Mouse (Mus musculus) forebrain, embryonic 16.5 days (tissue): ENCODE measurements around the gene Tmprss3. TPM values are rescaled to one million over a fixed set of nuclear protein-coding genes. Genes with fewer than 3 reads are reported as not detected.

Experiments used
- ATAC-seq: fragments of 200-750 bp; cut with Nextera tagmentation; 2 replicates; pipeline ENCODE4 v1.8.0; 2017; ENCODE audit warnings: mild to moderate bottlenecking, moderate library complexity
- H3K27ac ChIP-seq: fragments of 300-500 bp; sonication (generic); 2 replicates; pipeline ENCODE4 v1.5.1; 2014; ENCODE audit warnings: low read length, control low read depth
- H3K27me3 ChIP-seq: fragments of 300-500 bp; sonication (generic); replicated peaks from 2 replicates; pipeline ENCODE4 v1.6.1; 2014; ENCODE audit warnings: low read length; ENCODE audit not compliant: control insufficient read depth, insufficient read depth
- H3K36me3 ChIP-seq: fragments of 300-500 bp; sonication (generic); 2 replicates; pipeline ENCODE4 v1.6.1; 2014; ENCODE audit not compliant: control insufficient read depth, insufficient read depth
- H3K4me1 ChIP-seq: fragments of 300-500 bp; sonication (generic); replicated peaks from 2 replicates; pipeline ENCODE4 v1.6.1; 2014; ENCODE audit warnings: low read length; ENCODE audit not compliant: control insufficient read depth, insufficient read depth
- H3K4me2 ChIP-seq: fragments of 300-500 bp; sonication (generic); 2 replicates; pipeline ENCODE4 v1.6.1; 2014; ENCODE audit warnings: mild to moderate bottlenecking, low read length, control low read depth
- H3K4me3 ChIP-seq: fragments of 300-500 bp; sonication (generic); replicated peaks from 2 replicates; pipeline ENCODE4 v1.5.1; 2014; ENCODE audit warnings: mild to moderate bottlenecking, low read length, control low read depth
- H3K9ac ChIP-seq: fragments of 300-500 bp; sonication (generic); replicated peaks from 2 replicates; pipeline ENCODE4 v1.6.1; 2014; ENCODE audit warnings: low read depth, low read length, control low read depth
- H3K9me3 ChIP-seq: fragments of 300-500 bp; sonication (generic); 2 replicates; pipeline ENCODE4 v1.6.1; 2016; ENCODE audit warnings: low read length; ENCODE audit not compliant: control insufficient read depth
- WGBS: fragments of 180-500 bp; shearing (Covaris S2); extraction: QIAGEN DNeasy Blood & Tissue Kit; methylation state at CpG from one replicate; pipeline ENCODE4 v1.1.7; 2014; 5-methylcytosine and 5-hydroxymethylcytosine counted together
- polyA plus RNA-seq: library from polyadenylated mRNA; unstranded; fragments of >200 nt; fragmentation: Nextera tagmentation; extraction: Ambion mirVana; gene quantifications from 2 replicates; pipeline ENCODE4 v1.2.1, GENCODE M21; 2015

The Tmprss3 gene
- polyA plus RNA-seq, 1 experiment from 2014 or later = not detected

DNA sequence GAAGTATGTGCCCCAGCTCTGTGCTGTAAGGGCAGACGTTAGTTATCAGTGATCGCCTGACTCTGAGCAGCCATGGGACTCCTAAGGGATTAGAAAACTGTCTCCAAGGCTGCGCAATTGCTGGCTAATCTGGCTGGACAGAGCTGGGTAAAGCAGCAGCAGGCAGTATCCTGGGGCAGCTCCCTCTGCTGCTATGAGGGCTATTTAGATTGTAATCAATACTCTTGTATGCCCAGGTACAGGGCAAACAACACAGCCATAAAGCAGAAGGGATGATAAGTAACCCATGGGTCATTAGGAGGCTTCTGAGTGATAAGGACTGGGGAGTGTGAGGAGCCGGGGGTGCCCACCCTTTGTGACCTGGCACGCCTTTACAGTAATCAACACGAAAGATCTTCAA is 63.9 kb downstream of the Tmprss3 start:
- no peaks in the 10 kb centered on the region; the same call in 1 of the 2 replicates for H3K4me1 ChIP-seq
- no peak overlapping the region for H3K9ac ChIP-seq
- no peak overlapping the region for H3K4me2 ChIP-seq
- no peak for ATAC-seq
- WGBS = 87% methylated on average over 6 of the region's 6 CpGs
- H3K36me3 ChIP-seq = no peaks in the 10 kb centered on the region
- H3K9me3 ChIP-seq = no peaks in the 10 kb centered on the region
- H3K27ac ChIP-seq = no peak overlapping the region
- no peak overlapping the region for H3K4me3 ChIP-seq
- H3K27me3 ChIP-seq = no peaks in the 10 kb centered on the region

DNA sequence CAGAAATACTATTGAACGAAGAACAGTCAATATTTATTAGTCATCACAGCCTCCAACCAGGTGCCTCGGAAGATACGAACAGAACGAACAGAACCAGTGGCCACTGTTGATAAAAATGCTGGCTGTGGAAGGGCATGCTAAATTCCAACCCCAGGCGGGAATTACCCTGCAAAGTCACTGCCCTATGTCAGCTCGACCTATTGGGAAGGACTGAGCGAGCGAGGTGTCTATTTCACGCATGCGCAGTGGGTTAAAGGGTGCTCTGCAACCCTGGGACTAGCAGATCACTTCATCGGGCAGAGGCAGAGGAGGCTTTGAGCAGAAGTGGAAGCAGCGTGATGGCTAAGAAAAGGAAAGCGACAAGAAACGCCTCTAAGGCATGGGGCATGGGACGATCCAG is 65.0 kb downstream of the Tmprss3 start:
- no peaks in the 10 kb centered on the region for H3K9me3 ChIP-seq
- no peak overlapping the region for H3K27ac ChIP-seq
- no peak for ATAC-seq
- H3K9ac ChIP-seq = no peak overlapping the region
- no peak overlapping the region for H3K4me3 ChIP-seq
- no peak overlapping the region for H3K4me2 ChIP-seq
- H3K4me1 ChIP-seq = no peaks in the 10 kb centered on the region; the same call in 1 of the 2 replicates
- H3K36me3 ChIP-seq = no peaks in the 10 kb centered on the region
- no peaks in the 10 kb centered on the region for H3K27me3 ChIP-seq
- 86% methylated on average over 15 of the region's 15 CpGs for WGBS

DNA sequence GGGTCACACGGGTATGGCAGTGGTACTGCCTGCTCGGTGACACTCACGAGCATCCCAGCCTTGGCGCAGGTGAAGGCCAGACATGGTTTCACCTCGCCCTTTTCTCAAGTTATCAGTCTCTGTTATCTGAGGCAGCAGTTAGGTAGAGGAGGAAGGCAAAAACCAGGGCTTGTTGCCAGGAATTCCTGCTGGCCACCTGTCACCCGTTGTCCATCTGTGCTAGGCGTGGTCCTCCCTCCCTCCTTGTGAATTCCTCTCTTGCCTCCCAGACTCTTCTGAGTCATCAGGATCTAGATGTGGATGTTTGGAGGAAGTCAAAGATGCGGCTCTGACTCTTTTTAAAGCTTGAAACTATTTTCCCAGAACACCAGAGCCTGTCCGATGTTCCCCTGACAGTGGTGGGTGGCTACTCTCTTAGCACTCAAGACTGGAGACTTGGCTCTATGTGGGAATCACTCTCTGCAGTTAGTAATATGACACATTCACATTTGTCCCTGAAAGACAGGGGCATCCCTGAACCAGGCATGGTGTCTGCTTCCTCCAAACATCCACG is 67.4 kb downstream of the Tmprss3 start:
- no peaks in the 10 kb centered on the region for H3K36me3 ChIP-seq
- no peaks in the 10 kb centered on the region; the same call in 1 of the 2 replicates for H3K4me1 ChIP-seq
- no peak overlapping the region for H3K4me3 ChIP-seq
- no peaks in the 10 kb centered on the region for H3K9me3 ChIP-seq
- no peak for ATAC-seq
- H3K27ac ChIP-seq = no peak overlapping the region
- WGBS = 78% methylated on average over 10 of the region's 10 CpGs
- no peaks in the 10 kb centered on the region for H3K27me3 ChIP-seq
- H3K4me2 ChIP-seq = no peak overlapping the region
- H3K9ac ChIP-seq = no peak overlapping the region

DNA sequence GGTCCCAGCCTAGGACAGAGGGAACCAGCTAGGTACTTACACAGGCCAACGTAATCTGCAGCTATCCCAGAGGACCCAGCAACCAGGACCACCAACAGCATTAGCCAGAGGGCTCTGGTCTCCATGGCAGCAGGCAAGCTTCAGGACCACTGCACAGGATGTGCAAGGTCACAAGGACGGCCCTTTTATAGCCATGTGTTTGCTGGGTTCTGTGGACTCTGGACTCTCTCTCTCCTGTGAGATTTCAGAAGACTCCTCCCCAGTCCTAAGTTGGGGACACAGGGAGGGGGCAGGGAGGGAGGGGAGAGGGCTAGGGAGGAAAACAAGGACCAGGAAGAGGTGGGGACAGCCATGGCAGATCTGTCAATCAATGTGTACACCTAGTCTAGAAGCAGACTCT is 69.3 kb downstream of the Tmprss3 start, which contains the start of gene Tff3:
Gene Tff3 (minus strand): TSS at position 195 of the 400 bp plus-strand sequence.
- no peaks in the 10 kb centered on the region for H3K9me3 ChIP-seq
- H3K27me3 ChIP-seq = no peaks in the 10 kb centered on the region
- no peak within 1 kb of the TSS for H3K27ac ChIP-seq
- H3K4me2 ChIP-seq = no peak within 1 kb of the TSS
- WGBS = 43% methylated on average over 2 of the region's 2 CpGs
- no peaks in the 10 kb centered on the region for H3K36me3 ChIP-seq
- no peak within 1 kb of the TSS for H3K9ac ChIP-seq
- H3K4me3 ChIP-seq = no peak within 1 kb of the TSS
- peaks cover 3% of the 10 kb centered on the region for H3K4me1 ChIP-seq
- no peak for ATAC-seq

Other genes with a start within 250 kb of the Tmprss3 start
- gene Umodl1, start 244.3 kb downstream of the Tmprss3 start, polyA plus RNA-seq = 0.04 TPM in 1 of 2 replicates, not detected in the other
- gene Abcg1, start 141.3 kb downstream of the Tmprss3 start, polyA plus RNA-seq = 19.3 and 20.4 TPM in 2 replicates
- gene Tff3, start 69.3 kb downstream of the Tmprss3 start, polyA plus RNA-seq = not detected in 2 replicates
- gene Tff2, start 54.7 kb downstream of the Tmprss3 start, polyA plus RNA-seq = not detected in 2 replicates
- gene Tff1, start 33.7 kb downstream of the Tmprss3 start, polyA plus RNA-seq = not detected in 2 replicates
- not detected in 2 replicates for gene Ubash3a, start 8.9 kb upstream of the Tmprss3 start, polyA plus RNA-seq
- 3.7 and 4.5 TPM in 2 replicates for gene Rsph1, start 78.4 kb upstream of the Tmprss3 start, polyA plus RNA-seq
- gene Slc37a1, start 87.8 kb upstream of the Tmprss3 start, polyA plus RNA-seq = 9.9 and 14.2 TPM in 2 replicates
- gene Pde9a, start 187.2 kb upstream of the Tmprss3 start, polyA plus RNA-seq = 55.6 and 62.2 TPM in 2 replicates